Mouse (Mus musculus): ENCODE results near the gene Zcchc13. TPM values are rescaled to one million over a fixed set of nuclear protein-coding genes. Genes with fewer than 3 reads are reported as not detected.
A peak's percentile ranks its signal among the peaks of the same experiment; 100 is the strongest.

Zcchc13 gene
- not detected in 2 replicates for polyA plus RNA-seq (2015; fragmentation: Nextera tagmentation; extraction: Ambion mirVana)

- Histone ChIP-seq H3K4me2 (no peak within 1 kb of the TSS), H3K9me3 (no peaks in the 10 kb centered on the region), H3K9ac (no peak within 1 kb of the TSS), H3K27ac (no peak within 1 kb of the TSS), H3K4me3 (no peak within 1 kb of the TSS), H3K4me1 (replicated peaks) (no peaks in the 10 kb centered on the region), H3K36me3 (no peaks in the 10 kb centered on the region), H3K27me3 (peaks cover 45% of the 10 kb centered on the region)
- ATAC-seq (ENCODE audit: low FRiP score), result no peak
- WGBS, result 83% methylated on average over 12 of the region's 12 CpGs
Observed at GRCm38 (mm10) chrX:103630303-103630702, at the start of gene Zcchc13. TSS of gene Zcchc13 (plus strand) at chrX:103630586.

GRCm38 (mm10) chrX:103584262-103584661, 46.1 kb upstream of the Zcchc13 start:
- Histone ChIP-seq H3K9me3 (no peaks in the 10 kb centered on the region), H3K9ac (no peak overlapping the region), H3K4me1 (replicated peaks) (no peaks in the 10 kb centered on the region), H3K4me2 (no peak overlapping the region), H3K27ac (no peak overlapping the region), H3K4me3 (no peak overlapping the region), H3K36me3 (no peaks in the 10 kb centered on the region), H3K27me3 (no peaks in the 10 kb centered on the region)
- ATAC-seq (ENCODE audit: low FRiP score), result no peak
- 89% methylated on average over 1 of the region's 1 CpGs for WGBS

- Histone ChIP-seq H3K4me2 (no peak overlapping the region), H3K9ac (no peak overlapping the region), H3K27me3 (no peaks in the 10 kb centered on the region), H3K27ac (no peak overlapping the region), H3K9me3 (no peaks in the 10 kb centered on the region), H3K36me3 (peaks cover 10% of the 10 kb centered on the region), H3K4me1 (replicated peaks) (no peaks in the 10 kb centered on the region), H3K4me3 (no peak overlapping the region)
- no peak for ATAC-seq (ENCODE audit: low FRiP score)
- WGBS, result 89% methylated on average over 6 of the region's 6 CpGs
Observed at GRCm38 (mm10) chrX:103592056-103592455, 38.3 kb upstream of the Zcchc13 start.

- Histone ChIP-seq H3K9me3 (no peaks in the 10 kb centered on the region), H3K4me1 (replicated peaks) (no peaks in the 10 kb centered on the region), H3K27me3 (no peaks in the 10 kb centered on the region), H3K9ac (no peak overlapping the region), H3K36me3 (peaks cover 68% of the 10 kb centered on the region), H3K4me2 (no peak overlapping the region), H3K4me3 (no peak overlapping the region), H3K27ac (no peak overlapping the region)
- WGBS, result 95% methylated on average over 5 of the region's 5 CpGs
- no peak for ATAC-seq (ENCODE audit: low FRiP score)
Observed at GRCm38 (mm10) chrX:103602553-103602952, 27.8 kb upstream of the Zcchc13 start.

GRCm38 (mm10) chrX:103604211-103604610, 26.2 kb upstream of the Zcchc13 start:
- Histone ChIP-seq H3K27ac (no peak overlapping the region), H3K9ac (no peak overlapping the region), H3K4me3 (no peak overlapping the region), H3K36me3 (peaks cover 64% of the 10 kb centered on the region), H3K27me3 (no peaks in the 10 kb centered on the region), H3K9me3 (no peaks in the 10 kb centered on the region), H3K4me2 (no peak overlapping the region), H3K4me1 (replicated peaks) (no peaks in the 10 kb centered on the region)
- no peak for ATAC-seq (ENCODE audit: low FRiP score)
- WGBS, result 87% methylated on average over 5 of the region's 5 CpGs

GRCm38 (mm10) chrX:103605473-103605872, 24.9 kb upstream of the Zcchc13 start:
- no peaks in the 10 kb centered on the region for H3K4me1 ChIP-seq (replicated peaks)
- WGBS, result 92% methylated on average over 8 of the region's 8 CpGs
- H3K36me3 ChIP-seq, result peaks cover 56% of the 10 kb centered on the region

GRCm38 (mm10) chrX:103610401-103610800, 20.0 kb upstream of the Zcchc13 start:
- no peak overlapping the region for H3K4me3 ChIP-seq
- H3K36me3 ChIP-seq, result peaks cover 34% of the 10 kb centered on the region
- 94% methylated on average over 5 of the region's 5 CpGs for WGBS
- H3K9ac ChIP-seq, result no peak overlapping the region
- H3K27ac ChIP-seq, result no peak overlapping the region
- H3K27me3 ChIP-seq, result no peaks in the 10 kb centered on the region
- H3K4me2 ChIP-seq, result no peak overlapping the region
- H3K9me3 ChIP-seq, result no peaks in the 10 kb centered on the region
- peaks cover 2% of the 10 kb centered on the region for H3K4me1 ChIP-seq (replicated peaks)
- no peak for ATAC-seq (ENCODE audit: low FRiP score)

More at GRCm38 (mm10) chrX:103605473-103605872, 24.9 kb upstream of the Zcchc13 start:
- no peak overlapping the region for H3K9ac ChIP-seq
- ATAC-seq (ENCODE audit: low FRiP score), result no peak
- H3K4me3 ChIP-seq, result no peak overlapping the region
- no peaks in the 10 kb centered on the region for H3K27me3 ChIP-seq
- no peak overlapping the region for H3K4me2 ChIP-seq
- H3K9me3 ChIP-seq, result no peaks in the 10 kb centered on the region
- H3K27ac ChIP-seq, result no peak overlapping the region

- no peaks in the 10 kb centered on the region for H3K9me3 ChIP-seq
- peaks cover 10% of the 10 kb centered on the region for H3K4me1 ChIP-seq (replicated peaks)
- WGBS, result 96% methylated on average over 2 of the region's 2 CpGs
- peaks cover 26% of the 10 kb centered on the region for H3K36me3 ChIP-seq
- no peaks in the 10 kb centered on the region for H3K27me3 ChIP-seq
- H3K9ac ChIP-seq, result no peak overlapping the region
- H3K27ac ChIP-seq, result no peak overlapping the region
- no peak overlapping the region for H3K4me3 ChIP-seq
- H3K4me2 ChIP-seq, result no peak overlapping the region
- no peak for ATAC-seq (ENCODE audit: low FRiP score)
Observed at GRCm38 (mm10) chrX:103611462-103611861, 18.9 kb upstream of the Zcchc13 start.

GRCm38 (mm10) chrX:103614700-103615233, 15.6 kb upstream of the Zcchc13 start:
- peaks cover 10% of the 10 kb centered on the region for H3K4me1 ChIP-seq (replicated peaks)
- no peak overlapping the region for H3K27ac ChIP-seq
- H3K9me3 ChIP-seq, result no peaks in the 10 kb centered on the region
- WGBS, result 88% methylated on average over 24 of the region's 24 CpGs
- H3K36me3 ChIP-seq, result peaks cover 7% of the 10 kb centered on the region; the same call in 1 of the 2 replicates
- H3K4me3 ChIP-seq, result no peak overlapping the region
- no peak for ATAC-seq (ENCODE audit: low FRiP score)
- H3K9ac ChIP-seq, result no peak overlapping the region
- no peak overlapping the region for H3K4me2 ChIP-seq
- no peaks in the 10 kb centered on the region for H3K27me3 ChIP-seq

- Histone ChIP-seq H3K4me2 (peak overlapping the region; percentile 56), H3K4me3 (peak overlapping the region; percentile 42)
Observed at GRCm38 (mm10) chrX:103615453-103615852, 14.9 kb upstream of the Zcchc13 start.

GRCm38 (mm10) chrX:103616162-103616535, 14.2 kb upstream of the Zcchc13 start:
- WGBS, result 40% methylated on average over 19 of the region's 19 CpGs

More at GRCm38 (mm10) chrX:103615453-103615852, 14.9 kb upstream of the Zcchc13 start:
- H3K9ac ChIP-seq, result no peak overlapping the region
- no peaks in the 10 kb centered on the region for H3K9me3 ChIP-seq
- H3K4me1 ChIP-seq (replicated peaks), result peaks cover 10% of the 10 kb centered on the region
- peaks cover 7% of the 10 kb centered on the region; the same call in 1 of the 2 replicates for H3K36me3 ChIP-seq
- no peaks in the 10 kb centered on the region for H3K27me3 ChIP-seq
- no peak overlapping the region for H3K27ac ChIP-seq
- no peak for ATAC-seq (ENCODE audit: low FRiP score)
- 78% methylated on average over 4 of the region's 4 CpGs for WGBS

GRCm38 (mm10) chrX:103616536-103617404, 13.6 kb upstream of the Zcchc13 start:
- no peaks in the 10 kb centered on the region for H3K27me3 ChIP-seq
- H3K9me3 ChIP-seq, result no peaks in the 10 kb centered on the region
- H3K9ac ChIP-seq, result peak overlapping the region; percentile 61
- peak overlapping the region; percentile 56 for H3K4me2 ChIP-seq
- peak; percentile 98 for ATAC-seq (ENCODE audit: low FRiP score)
- peaks cover 10% of the 10 kb centered on the region for H3K4me1 ChIP-seq (replicated peaks)
- peak overlapping the region; percentile 42 for H3K4me3 ChIP-seq
- H3K27ac ChIP-seq, result peak overlapping the region; percentile 90
- WGBS, result 2% methylated on average over 27 of the region's 50 CpGs
- H3K36me3 ChIP-seq, result peaks cover 7% of the 10 kb centered on the region; the same call in 1 of the 2 replicates

More at GRCm38 (mm10) chrX:103616162-103616535, 14.2 kb upstream of the Zcchc13 start:
- H3K36me3 ChIP-seq, result peaks cover 7% of the 10 kb centered on the region; the same call in 1 of the 2 replicates
- H3K27me3 ChIP-seq, result no peaks in the 10 kb centered on the region
- peaks cover 10% of the 10 kb centered on the region for H3K4me1 ChIP-seq (replicated peaks)
- peak; percentile 12 for ATAC-seq (ENCODE audit: low FRiP score)
- peak overlapping the region; percentile 90 for H3K27ac ChIP-seq
- H3K4me3 ChIP-seq, result peak overlapping the region; percentile 42
- no peaks in the 10 kb centered on the region for H3K9me3 ChIP-seq
- peak overlapping the region; percentile 58 for H3K9ac ChIP-seq
- H3K4me2 ChIP-seq, result peak overlapping the region; percentile 56
